Mouse (Mus musculus) spleen, postnatal 10 days (tissue): ENCODE data around the gene Gm8797.
"Not testable (repeated sequence)": the region's sequence is repeated elsewhere in the genome, so short reads cannot be mapped to it uniquely, and the experiment has no call there.

Experiments
- DNase-seq, 2 experiments: peaks; one replicate each; pipeline ENCODE4 v3.0.0; 2021 to 2022; ENCODE audit warnings: low spot score in 2 of 2

Gm8797 gene

DNA sequence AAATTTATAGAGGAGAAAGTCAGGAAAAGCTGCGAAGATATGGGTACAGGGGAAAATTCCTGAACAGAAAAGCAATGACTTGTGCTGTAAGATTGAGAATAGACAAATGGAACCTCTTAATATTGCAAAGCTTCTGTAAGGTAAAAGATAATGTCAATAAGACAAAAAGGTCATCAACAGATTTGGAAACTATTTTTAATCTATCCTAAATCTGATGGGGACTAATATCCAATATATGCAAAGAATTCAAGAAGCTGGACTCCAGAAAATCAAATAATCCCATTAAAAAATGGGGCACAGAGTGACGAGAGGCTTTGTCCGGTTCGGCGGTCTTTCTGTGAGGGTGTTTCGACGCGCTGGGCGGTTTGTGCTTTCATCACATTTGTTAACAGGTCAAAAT, at the start of gene Gm8797:
Gene Gm8797, plus strand, starts transcription at position 301 of the 400 bp plus-strand sequence.
- not testable (repeated sequence) for DNase-seq

- DNase-seq: no peak
Observed at GRCm38 (mm10) chr3:5714481-5714880, 36.1 kb upstream of the Gm8797 start.

GRCm38 (mm10) chr3:5732931-5733330, 17.7 kb upstream of the Gm8797 start:
- DNase-seq: no peak

DNA sequence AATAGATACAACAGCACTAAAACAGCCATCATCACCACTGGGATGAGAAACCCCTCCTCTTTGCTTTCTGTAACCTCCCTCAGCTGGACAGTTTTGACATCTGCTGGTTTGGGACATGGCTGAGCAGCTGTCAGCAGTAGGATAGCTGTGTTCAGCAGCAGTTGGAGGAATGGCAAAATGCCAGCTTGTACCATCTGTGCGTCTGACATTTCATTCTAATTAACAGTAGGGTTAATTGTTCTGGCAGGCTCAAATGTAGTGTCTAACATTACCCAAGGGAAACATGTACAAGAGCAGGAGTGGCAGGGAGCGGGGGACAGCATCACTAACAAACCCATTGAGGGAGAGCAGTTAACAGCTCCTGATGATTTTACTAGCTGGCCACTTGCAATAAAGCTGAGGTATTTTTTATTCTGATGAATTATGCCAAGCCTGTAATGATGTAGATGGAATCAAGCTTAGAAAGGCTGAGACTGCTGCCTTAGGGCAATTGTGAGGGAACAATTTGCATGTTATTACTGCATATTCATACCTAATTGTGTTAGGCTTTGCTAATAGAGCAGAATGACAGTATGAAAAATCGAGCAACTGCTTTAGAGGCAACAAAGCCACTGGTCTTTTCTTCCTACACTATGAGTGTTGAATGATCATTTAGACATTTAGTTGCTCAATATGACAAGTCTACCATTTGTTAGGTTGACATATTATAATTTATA, 4.3 kb downstream of the Gm8797 start:
- no peak for DNase-seq

DNA sequence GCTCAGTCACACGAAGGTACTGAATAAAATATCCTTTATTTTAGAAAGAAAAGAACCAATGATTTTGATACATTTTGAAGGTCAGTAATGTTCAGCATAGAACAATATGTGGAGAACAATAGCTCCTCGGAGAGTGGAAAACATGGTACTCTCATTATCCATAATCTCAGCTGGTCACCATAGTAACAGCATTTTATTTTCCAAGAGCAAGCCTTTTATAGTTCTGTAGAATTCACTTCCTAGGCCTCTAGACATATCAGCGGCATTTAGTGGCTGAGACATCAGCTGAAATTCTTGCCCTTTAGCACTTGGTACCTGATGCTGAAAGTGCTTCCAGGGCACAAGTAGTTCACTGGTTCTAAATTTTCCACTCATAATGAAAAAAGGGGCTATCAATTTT, 15.7 kb downstream of the Gm8797 start:
- no peak for DNase-seq

GRCm38 (mm10) chr3:5776894-5777293, 26.3 kb downstream of the Gm8797 start:
- no peak for DNase-seq
